Mouse (Mus musculus): ENCODE measurements around the gene Trim43a. TPM values are rescaled to one million over a fixed set of nuclear protein-coding genes. Genes with fewer than 3 reads are reported as not detected.

Trim43a gene
- total RNA-seq (2023): not detected

DNA sequence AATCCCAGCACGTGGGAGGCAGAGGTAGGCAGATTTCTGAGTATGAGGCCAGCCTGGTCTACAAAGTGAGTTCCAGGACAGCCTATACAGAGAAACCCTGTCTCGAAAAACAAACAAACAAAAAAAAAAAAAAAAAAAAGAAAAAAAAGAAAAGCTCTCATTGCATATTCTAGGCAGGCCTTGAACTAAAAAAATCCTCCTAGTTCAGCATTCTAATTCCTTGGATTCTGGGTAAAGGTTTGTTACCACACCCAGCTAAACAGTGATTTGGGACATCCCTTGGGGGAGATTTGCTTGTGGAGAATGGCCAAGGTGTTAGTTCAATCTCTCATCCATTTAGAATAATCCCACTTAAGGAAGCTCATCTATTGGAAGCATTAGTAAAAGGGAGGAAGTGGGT lies at the start of gene Trim43a:
TSS of gene Trim43a (plus strand) at position 301 of the 400 bp plus-strand sequence.

DNA sequence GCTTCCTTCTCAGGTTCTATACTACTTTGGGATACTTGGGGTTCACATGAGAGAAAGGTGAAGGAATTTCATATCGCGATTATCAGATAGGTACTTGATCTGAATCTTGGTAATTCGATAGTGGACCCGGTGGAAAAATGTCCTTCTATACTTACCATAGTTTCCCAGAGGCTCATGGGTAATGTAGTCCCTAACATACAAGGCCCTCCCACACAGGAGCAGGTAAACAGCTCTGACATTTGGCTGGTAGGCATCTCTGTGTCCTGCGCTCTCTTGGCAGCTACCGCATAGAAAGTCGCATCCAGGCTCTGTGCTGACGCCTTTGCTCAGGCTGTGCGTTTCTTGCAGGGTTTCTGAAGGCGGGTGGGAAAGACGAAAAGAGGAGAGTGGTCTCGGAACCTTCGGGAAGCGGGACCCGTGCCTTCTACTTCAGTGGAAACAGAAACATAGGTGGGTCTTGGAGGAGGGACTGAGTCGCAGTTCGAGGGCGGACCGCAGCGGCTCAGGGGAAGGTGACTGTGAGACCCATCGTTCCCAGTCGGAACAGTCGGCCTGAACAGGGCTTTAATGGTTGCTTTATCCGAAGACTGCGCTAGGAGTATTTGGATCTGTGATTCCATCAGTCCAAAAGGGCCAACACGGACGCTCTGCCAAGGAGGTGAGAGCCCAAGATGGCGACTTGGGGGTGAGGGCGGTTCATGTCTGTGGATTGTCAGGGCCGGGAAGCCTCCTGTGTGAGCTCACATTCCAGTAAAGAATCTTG lies 32.7 kb upstream of the Trim43a start, which contains the start of gene Zfp949:
TSS of gene Zfp949 (plus strand) at position 170 of the 763 bp plus-strand sequence.

Other genes starting within 250 kb of the Trim43a start
- gene Snx14, start 141.9 kb upstream of the Trim43a start, total RNA-seq (2023): 10 to 100 TPM; 16.6 to 19.5 TPM
- gene Gm20537, start 124.3 kb upstream of the Trim43a start, total RNA-seq (2023): under 1 TPM in 1 of 2 experiments, not detected in 1; 0.77 TPM
- 10 to 100 TPM; 55.1 to 64.4 TPM for gene Syncrip, start 98.3 kb upstream of the Trim43a start, total RNA-seq (2023)
- gene Zfp949, start 32.9 kb upstream of the Trim43a start, total RNA-seq (2023): 10 to 100 TPM in 1 of 2 experiments, 1 to 10 TPM in 1; 7.1 to 10.4 TPM
- gene Mthfsl, start 139.4 kb downstream of the Trim43a start, total RNA-seq (2023): 10 to 100 TPM; 60.0 to 68.2 TPM
- 1 to 10 TPM; 3.7 to 4.9 TPM for gene Bcl2a1d, start 151.0 kb downstream of the Trim43a start, total RNA-seq (2023)

All from neutrophil, adult 59 days (primary cell).